Mouse (Mus musculus): ENCODE results near the gene Specc1l.

The Specc1l gene

GRCm38 (mm10) chr10:75240583-75241250, 28.8 kb downstream of the Specc1l start:
- TF ChIP-seq GATA4 (IDR thresholded peaks at IDR 0.05; ENCODE audit: insufficient replicate concordance, low read length), result no peak

- no peak for TF ChIP-seq GATA4 (IDR thresholded peaks at IDR 0.05; ENCODE audit: insufficient replicate concordance, low read length)
Observed at GRCm38 (mm10) chr10:75245806-75246205, 33.9 kb downstream of the Specc1l start.

- TF ChIP-seq GATA4 (IDR thresholded peaks at IDR 0.05; ENCODE audit: insufficient replicate concordance, low read length), result no peak
Observed at GRCm38 (mm10) chr10:75246331-75246730, 34.5 kb downstream of the Specc1l start.

GRCm38 (mm10) chr10:75251011-75251410, 39.1 kb downstream of the Specc1l start:
- TF ChIP-seq GATA4 (IDR thresholded peaks at IDR 0.05; ENCODE audit: insufficient replicate concordance, low read length), result no peak

GRCm38 (mm10) chr10:75252301-75253022, 40.6 kb downstream of the Specc1l start:
- no peak for TF ChIP-seq GATA4 (IDR thresholded peaks at IDR 0.05; ENCODE audit: insufficient replicate concordance, low read length)

- TF ChIP-seq GATA4 (IDR thresholded peaks at IDR 0.05; ENCODE audit: insufficient replicate concordance, low read length), result no peak
Observed at GRCm38 (mm10) chr10:75255091-75255490, 43.2 kb downstream of the Specc1l start.

GRCm38 (mm10) chr10:75257401-75257800, 45.5 kb downstream of the Specc1l start:
- no peak for TF ChIP-seq GATA4 (IDR thresholded peaks at IDR 0.05; ENCODE audit: insufficient replicate concordance, low read length)

- TF ChIP-seq GATA4 (IDR thresholded peaks at IDR 0.05; ENCODE audit: insufficient replicate concordance, low read length), result no peak
Observed at GRCm38 (mm10) chr10:75258241-75258640, 46.4 kb downstream of the Specc1l start.

GRCm38 (mm10) chr10:75261268-75261667, 49.4 kb downstream of the Specc1l start:
- TF ChIP-seq GATA4 (IDR thresholded peaks at IDR 0.05; ENCODE audit: insufficient replicate concordance, low read length), result no peak

GRCm38 (mm10) chr10:75264993-75265555, 53.2 kb downstream of the Specc1l start:
- no peak for TF ChIP-seq GATA4 (IDR thresholded peaks at IDR 0.05; ENCODE audit: insufficient replicate concordance, low read length)

GRCm38 (mm10) chr10:75273020-75273419, 61.1 kb downstream of the Specc1l start:
- no peak for TF ChIP-seq GATA4 (IDR thresholded peaks at IDR 0.05; ENCODE audit: insufficient replicate concordance, low read length)

GRCm38 (mm10) chr10:75276427-75277013, 64.6 kb downstream of the Specc1l start:
- no peak for TF ChIP-seq GATA4 (IDR thresholded peaks at IDR 0.05; ENCODE audit: insufficient replicate concordance, low read length)

GRCm38 (mm10) chr10:75277501-75277900, 65.6 kb downstream of the Specc1l start:
- TF ChIP-seq GATA4 (IDR thresholded peaks at IDR 0.05; ENCODE audit: insufficient replicate concordance, low read length), result no peak

GRCm38 (mm10) chr10:75282648-75283047, 70.8 kb downstream of the Specc1l start:
- no peak for TF ChIP-seq GATA4 (IDR thresholded peaks at IDR 0.05; ENCODE audit: insufficient replicate concordance, low read length)

- no peak for TF ChIP-seq GATA4 (IDR thresholded peaks at IDR 0.05; ENCODE audit: insufficient replicate concordance, low read length)
Observed at GRCm38 (mm10) chr10:75283821-75284220, 71.9 kb downstream of the Specc1l start.

GRCm38 (mm10) chr10:75288579-75288978, 76.7 kb downstream of the Specc1l start:
- no peak for TF ChIP-seq GATA4 (IDR thresholded peaks at IDR 0.05; ENCODE audit: insufficient replicate concordance, low read length)

All from liver, adult (tissue).